Mouse (Mus musculus) induced T-regulatory cell, adult 2 months (primary cell): ENCODE measurements around the gene Xpot.

Experiments used
- DNase-seq: peaks from one replicate; pipeline ENCODE4 v3.0.0-alpha.2; 2012; ENCODE audit warnings: low read depth

Xpot gene

GRCm38 (mm10) chr10:121626186-121626882 is at the start of gene Xpot:
Gene Xpot, minus strand, starts transcription at chr10:121626332.
- DNase-seq, result peak; percentile 97

- no peak for DNase-seq
Measured at GRCm38 (mm10) chr10:121669103-121669502, 43.0 kb upstream of the Xpot start.

DNA sequence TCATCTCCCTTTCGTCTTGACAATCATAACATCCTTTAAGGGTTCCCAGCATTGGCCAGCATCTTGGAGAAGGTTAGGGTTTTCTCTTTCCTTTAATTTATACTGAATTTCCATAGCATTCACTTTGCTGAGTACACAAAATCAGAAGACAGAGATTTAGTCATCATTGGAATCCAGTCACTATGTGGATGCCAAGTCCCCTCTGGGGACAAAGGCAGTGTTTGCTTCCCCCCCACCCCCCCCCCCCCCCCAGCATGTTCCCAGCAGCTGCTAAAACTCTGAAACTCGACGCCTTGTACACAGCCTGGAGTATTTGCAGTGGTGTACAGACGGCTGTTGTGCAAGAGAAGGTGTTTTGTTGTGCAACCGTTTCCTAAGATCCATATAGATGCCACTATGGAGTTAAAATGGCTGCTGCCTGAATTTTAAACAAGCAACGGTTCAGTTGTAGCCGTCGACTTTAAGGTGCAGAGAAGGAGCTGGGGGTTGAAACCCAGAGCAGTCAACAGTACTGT is 39.6 kb upstream of the Xpot start:
- DNase-seq, result no peak

DNA sequence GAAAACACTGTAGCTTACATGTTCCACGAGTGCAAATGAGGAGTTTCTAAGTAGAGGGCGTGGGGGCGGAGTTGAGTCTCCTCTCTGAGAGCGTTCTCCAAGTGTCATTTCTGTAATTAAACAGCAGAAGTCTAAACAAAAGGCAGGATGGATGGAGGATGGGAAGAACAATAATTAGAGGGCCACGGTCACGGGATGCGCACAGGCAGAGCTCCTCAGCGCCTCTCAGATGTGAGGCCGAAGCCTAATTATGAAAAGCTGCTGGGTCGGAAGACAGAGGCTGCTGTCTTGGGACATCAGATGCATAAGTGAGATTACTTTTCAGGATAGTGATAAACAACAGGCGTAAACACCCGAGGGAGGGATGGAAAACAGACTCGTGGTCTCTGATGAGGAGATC is 37.5 kb upstream of the Xpot start:
- DNase-seq, result no peak

DNA sequence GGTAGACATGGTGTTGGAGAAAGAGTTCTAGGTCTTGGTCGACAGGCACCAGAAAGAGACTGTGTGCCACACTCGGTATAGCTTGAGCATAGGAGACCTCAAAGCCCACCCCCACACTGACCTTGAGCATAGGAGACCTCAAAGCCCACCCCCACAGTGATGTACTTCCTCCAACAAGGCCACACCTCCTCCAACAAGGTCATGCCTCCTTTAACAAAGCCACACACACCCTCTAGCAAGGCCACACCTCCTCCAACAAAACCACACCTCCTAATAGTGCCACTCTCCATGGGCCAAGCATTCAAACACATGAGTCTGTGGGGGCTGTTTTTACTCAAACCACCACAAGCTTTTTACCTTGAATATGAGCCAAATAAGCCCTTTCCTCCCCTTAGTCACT is 36.6 kb upstream of the Xpot start:
- DNase-seq, result no peak

- DNase-seq, result no peak
Measured at GRCm38 (mm10) chr10:121655907-121656306, 29.8 kb upstream of the Xpot start.

- no peak for DNase-seq
Measured at GRCm38 (mm10) chr10:121653079-121653478, 26.9 kb upstream of the Xpot start.

DNA sequence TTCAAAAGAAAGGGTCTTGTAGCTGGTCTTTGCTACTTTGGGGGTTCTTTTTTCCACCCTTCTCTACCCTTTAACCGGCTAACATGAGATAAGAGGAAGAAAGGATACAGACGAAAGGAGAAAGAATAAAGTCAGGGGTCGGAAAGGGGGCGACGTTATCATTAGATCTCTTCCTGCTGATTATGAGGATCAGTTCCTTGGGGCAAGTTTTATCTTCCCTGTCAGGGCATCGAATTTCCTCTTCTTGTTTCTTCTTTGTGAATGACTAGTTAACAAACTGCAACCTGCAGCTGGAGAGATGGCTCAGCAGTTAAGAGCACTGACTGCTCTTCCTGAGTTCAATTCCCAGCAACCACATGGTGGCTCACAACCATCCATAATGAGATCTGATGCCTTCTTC is 20.2 kb upstream of the Xpot start:
- DNase-seq, result no peak

GRCm38 (mm10) chr10:121642054-121642947 is 16.2 kb upstream of the Xpot start:
- peak; percentile 25 for DNase-seq

GRCm38 (mm10) chr10:121641272-121642053 is 15.3 kb upstream of the Xpot start, which contains the start of gene D930020B18Rik:
Gene D930020B18Rik, plus strand, starts transcription at chr10:121641588.
- peak; percentile 52 for DNase-seq

DNA sequence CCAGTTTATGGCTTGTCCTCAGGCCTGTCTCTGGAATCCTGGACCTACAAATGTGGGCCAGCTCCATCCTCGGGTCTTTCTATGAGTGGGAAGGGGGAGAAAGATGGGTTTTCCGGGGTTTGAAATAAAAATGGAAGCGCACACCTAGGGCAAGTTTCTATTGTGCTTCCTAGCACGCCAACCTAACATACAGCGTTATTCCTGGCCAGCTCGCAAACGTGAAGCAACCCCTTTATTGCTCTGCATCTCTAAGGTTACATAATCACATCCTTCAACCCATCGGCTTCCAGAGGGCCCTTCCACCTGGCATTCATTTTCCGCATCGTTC is 14.8 kb upstream of the Xpot start:
- no peak for DNase-seq

- peak; percentile 69 for DNase-seq
Measured at GRCm38 (mm10) chr10:121640150-121640930, 14.2 kb upstream of the Xpot start.

DNA sequence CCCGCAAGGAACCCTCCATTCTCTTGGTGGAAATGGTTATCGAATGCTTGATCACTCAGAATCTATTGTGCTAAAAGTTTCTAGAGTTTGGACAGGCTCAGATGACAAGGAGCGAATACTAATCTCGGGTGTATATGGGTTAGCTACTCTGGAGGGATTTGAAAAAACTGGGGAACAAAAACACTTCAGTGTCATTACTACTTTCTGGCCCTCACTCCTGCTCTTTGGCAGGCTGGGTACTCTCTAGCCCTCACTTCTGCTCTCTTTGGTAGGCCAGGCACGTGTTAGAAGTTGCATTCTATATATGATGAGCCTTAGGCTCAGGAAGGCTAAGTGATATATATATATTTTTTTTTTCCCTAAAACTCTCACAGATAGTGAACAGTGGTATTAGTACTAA is 13.4 kb upstream of the Xpot start:
- no peak for DNase-seq

GRCm38 (mm10) chr10:121636276-121636675 is 10.1 kb upstream of the Xpot start:
- no peak for DNase-seq

DNA sequence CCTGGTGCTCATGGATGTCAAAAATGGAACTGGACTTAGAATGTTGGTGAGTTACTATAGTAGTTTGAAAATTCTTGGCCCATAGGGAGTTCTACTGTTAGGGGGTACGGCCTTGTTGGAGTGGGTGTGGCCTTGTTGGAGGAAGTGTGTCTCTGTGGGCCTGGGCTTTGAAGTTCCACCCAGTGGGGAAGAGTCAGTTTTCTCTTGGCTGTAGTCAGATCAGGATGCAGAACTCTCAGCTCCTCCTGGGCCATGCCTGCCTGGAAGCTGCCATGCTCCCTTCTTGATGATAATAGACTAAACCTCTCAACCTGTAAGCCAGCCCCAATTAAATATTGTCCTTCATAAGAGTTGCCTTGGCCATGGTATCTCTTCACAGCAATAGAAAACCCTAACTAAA is 8.0 kb upstream of the Xpot start:
- DNase-seq, result no peak

- DNase-seq, result peak; percentile 26
Measured at GRCm38 (mm10) chr10:121628561-121629040, 2.5 kb upstream of the Xpot start.

- no peak for DNase-seq
Measured at GRCm38 (mm10) chr10:121627216-121627852, 1.2 kb upstream of the Xpot start.

DNA sequence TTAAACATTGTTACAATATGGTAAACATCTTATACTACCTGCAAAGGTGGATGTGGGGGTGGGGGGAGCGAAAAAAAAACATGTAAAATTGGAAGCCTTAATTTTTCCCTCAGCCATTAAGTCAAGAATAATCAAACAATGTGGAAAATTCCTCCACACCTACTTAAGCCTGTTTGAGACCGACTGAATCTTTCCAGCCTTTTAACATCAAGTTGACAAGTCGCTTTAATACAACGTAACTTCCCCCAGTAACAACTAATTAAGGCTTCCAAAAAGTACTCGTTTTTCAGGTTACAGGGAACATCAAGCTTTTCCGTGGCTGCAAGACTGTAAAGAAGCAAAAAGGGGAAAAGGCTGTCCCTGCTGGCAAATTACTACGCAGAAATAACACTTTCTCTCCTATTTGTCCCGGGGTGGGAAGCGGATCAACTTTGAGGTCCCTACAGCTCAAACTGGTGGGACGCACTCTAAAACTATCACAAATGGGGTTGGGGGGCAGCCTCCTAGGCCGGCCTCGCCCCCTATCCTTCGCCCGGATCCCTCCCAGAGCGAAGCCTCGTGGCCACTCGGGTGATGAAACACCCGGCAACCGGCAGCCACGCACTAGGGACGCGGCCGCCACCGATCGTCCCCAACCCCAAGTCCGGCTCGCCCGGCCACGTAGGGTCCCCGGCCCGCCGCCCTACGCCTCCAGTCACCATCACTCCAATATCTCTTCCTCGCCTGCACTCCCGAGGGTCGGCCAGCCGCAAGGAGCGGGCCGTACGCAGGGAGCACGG is 536 bp downstream of the Xpot start:
- DNase-seq, result no peak

- peak; percentile 37 for DNase-seq
Measured at GRCm38 (mm10) chr10:121625006-121625405, 1.1 kb downstream of the Xpot start.

DNA sequence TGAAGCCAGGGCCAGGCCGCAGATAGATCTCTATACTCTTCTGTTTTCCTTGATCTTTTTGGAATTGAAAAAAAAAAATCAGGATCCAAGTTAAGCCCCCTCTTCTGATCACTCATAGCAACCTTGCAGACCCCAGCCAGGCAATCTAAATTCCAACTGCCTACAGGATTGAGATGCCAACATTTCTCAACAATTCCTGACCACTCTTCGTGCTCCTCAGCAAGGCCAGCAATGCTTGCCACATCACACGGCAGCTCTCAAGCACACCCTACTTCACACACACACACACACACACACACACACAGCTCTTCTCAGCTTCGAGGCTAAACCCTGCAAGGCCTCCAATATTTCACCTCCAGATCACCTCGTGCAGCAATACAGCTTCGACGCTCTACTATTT is 2.5 kb downstream of the Xpot start:
- no peak for DNase-seq
